Mouse (Mus musculus) small intestine, adult 2 months (tissue): ENCODE data around the gene Hcrtr1. TPM values are rescaled to one million over a fixed set of nuclear protein-coding genes. Genes with fewer than 3 reads are reported as not detected.

Experiments
- H3K27ac ChIP-seq: fragments of 200-500 bp; 2 replicates; pipeline ENCODE4 v1.5.1; 2012; ENCODE audit warnings: low read depth, low read length, control low read depth, inconsistent platforms; ENCODE audit not compliant: insufficient read depth
- H3K27me3 ChIP-seq: fragments of 200-500 bp; 2 replicates; pipeline ENCODE4 v1.6.1; 2012; ENCODE audit warnings: mild to moderate bottlenecking, moderate library complexity, low read length, inconsistent platforms; ENCODE audit not compliant: control insufficient read depth, insufficient read depth
- H3K36me3 ChIP-seq: fragments of 200-500 bp; 2 replicates; pipeline ENCODE4 v1.6.1; 2012; ENCODE audit warnings: mild to moderate bottlenecking, low read length, control low read depth, inconsistent platforms; ENCODE audit not compliant: control insufficient read depth, insufficient read depth
- H3K4me1 ChIP-seq: fragments of 200-500 bp; 2 replicates; pipeline ENCODE4 v1.6.1; 2012; ENCODE audit warnings: low read length, inconsistent platforms, mixed read lengths; ENCODE audit not compliant: control insufficient read depth, insufficient read depth, insufficient read length
- H3K4me3 ChIP-seq: fragments of 200-500 bp; 2 replicates; pipeline ENCODE4 v1.5.1; 2012; ENCODE audit warnings: low read depth, mild to moderate bottlenecking, control low read depth, inconsistent platforms, low read length, moderate library complexity
- CTCF ChIP-seq: fragments of 200-500 bp; IDR thresholded peaks from 2 replicates; pipeline ENCODE4 v1.5.1; 2012; ENCODE audit warnings: low read depth, mild to moderate bottlenecking, control low read depth, inconsistent platforms, low read length, moderate library complexity, mixed read lengths; ENCODE audit not compliant: insufficient replicate concordance, insufficient read length; ENCODE audit errors: extremely low read depth
- POLR2A ChIP-seq: fragments of 200-500 bp; IDR thresholded peaks from 2 replicates; pipeline ENCODE4 v1.6.1; 2012; ENCODE audit warnings: low read depth, mild to moderate bottlenecking, control low read depth, inconsistent platforms, low read length, moderate library complexity
- WGBS: fragments of 180-500 bp; shearing (Covaris S2); methylation state at CpG from one replicate; pipeline ENCODE4 v1.1.7; 2018; 5-methylcytosine and 5-hydroxymethylcytosine counted together
- polyA plus RNA-seq: library from polyadenylated mRNA; depleted of rRNA; stranded (reverse); fragments of >200 nt; gene quantifications from 2 replicates; pipeline ENCODE4 v1.2.3, GENCODE M21; 2012

The Hcrtr1 gene
- polyA plus RNA-seq, 1 experiment, result 3.8 TPM

DNA sequence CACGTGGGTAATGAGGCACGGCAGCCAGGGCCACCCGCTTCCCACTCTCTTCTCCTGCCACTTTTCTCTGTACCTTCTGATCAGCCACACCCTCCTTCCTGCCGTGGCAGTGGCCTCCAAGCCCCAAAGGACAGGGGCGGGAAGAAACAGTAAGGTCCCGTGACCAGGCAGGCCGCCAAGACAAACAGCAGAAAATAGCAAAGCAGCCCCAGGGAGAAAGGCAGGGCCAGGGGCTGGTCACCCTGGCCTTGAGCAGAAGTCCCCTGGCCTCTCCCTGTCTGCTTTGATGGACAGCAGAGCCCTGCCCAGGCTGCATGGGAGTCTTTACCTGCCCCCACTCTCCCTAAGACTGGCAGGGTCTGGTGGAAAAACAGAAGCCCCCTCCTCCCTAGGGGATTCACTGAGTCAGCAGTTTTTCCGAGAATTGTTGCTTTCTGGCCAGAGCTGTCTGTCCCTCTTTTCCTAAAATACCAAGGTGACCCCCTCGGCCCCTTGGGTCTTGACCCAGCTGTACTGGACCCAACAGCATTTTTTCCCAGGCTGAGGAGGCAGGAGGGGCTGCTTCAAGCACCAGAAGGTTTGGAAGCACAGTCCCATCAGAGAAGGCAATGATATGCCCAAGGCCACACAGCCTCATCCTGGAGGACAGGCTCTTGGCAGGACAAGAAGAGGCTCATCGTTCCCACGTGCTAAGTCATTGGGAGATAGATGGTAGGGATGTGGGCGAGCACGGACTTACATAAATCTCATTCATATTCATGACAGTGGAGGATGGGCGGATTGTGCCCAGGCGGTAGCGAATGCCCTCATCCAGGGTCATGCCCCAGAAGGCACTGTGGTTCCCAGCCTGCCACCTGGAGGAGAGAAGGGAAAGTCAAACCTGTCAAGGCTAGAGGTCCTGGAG lies 29.4 kb upstream of the Hcrtr1 start:
- H3K4me1 ChIP-seq, result peaks cover 39% of the 10 kb centered on the region
- peak overlapping the region; percentile 28 for H3K27ac ChIP-seq
- TF ChIP-seq POLR2A, result no peak
- TF ChIP-seq CTCF, result peak; percentile 40; the same call in 1 of the 2 replicates
- H3K27me3 ChIP-seq, result no peaks in the 10 kb centered on the region
- H3K4me3 ChIP-seq, result peak overlapping the region; percentile 15; the same call in 1 of the 2 replicates
- H3K36me3 ChIP-seq, result peaks cover 14% of the 10 kb centered on the region
- WGBS, result 21% methylated on average over 16 of the region's 16 CpGs

- Histone ChIP-seq H3K27ac (0 out of 2 replicates have a peak overlapping the region, but pooled peaks have one; percentile 20), H3K4me3 (peak overlapping the region; percentile 15; the same call in 1 of the 2 replicates), H3K36me3 (peaks cover 14% of the 10 kb centered on the region), H3K27me3 (no peaks in the 10 kb centered on the region), H3K4me1 (peaks cover 33% of the 10 kb centered on the region)
- 34% methylated on average over 9 of the region's 9 CpGs for WGBS
- TF ChIP-seq CTCF (no peak), POLR2A (no peak)
Measured at GRCm38 (mm10) chr4:130167814-130168213, 28.7 kb upstream of the Hcrtr1 start.

DNA sequence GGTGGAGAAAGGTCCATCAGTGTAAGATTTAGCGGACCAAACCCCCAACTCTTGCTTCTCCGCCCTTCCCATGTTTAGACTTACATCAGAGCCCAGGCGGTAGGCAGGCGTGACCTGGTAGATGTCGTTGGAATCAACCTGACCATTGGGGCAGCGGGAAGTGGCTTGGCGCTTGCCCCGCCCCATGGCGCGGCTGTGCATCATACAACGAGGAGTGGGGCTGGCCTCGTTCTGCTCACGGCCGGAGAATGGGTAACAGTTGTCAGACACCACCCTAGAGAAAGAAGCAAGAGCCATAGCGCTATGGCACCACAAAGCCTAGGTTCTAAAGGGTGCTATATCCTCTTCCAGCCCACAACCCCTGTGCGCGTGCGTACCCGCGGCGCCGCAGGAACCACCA lies 28.2 kb upstream of the Hcrtr1 start:
- H3K36me3 ChIP-seq, result peaks cover 14% of the 10 kb centered on the region
- no peak for TF ChIP-seq CTCF
- TF ChIP-seq POLR2A, result no peak
- H3K27me3 ChIP-seq, result no peaks in the 10 kb centered on the region
- WGBS, result 73% methylated on average over 22 of the region's 22 CpGs
- H3K4me3 ChIP-seq, result no peak overlapping the region
- H3K27ac ChIP-seq, result no peak overlapping the region
- peaks cover 31% of the 10 kb centered on the region for H3K4me1 ChIP-seq

GRCm38 (mm10) chr4:130166592-130166991 lies 27.4 kb upstream of the Hcrtr1 start:
- peaks cover 30% of the 10 kb centered on the region for H3K4me1 ChIP-seq
- no peak overlapping the region for H3K4me3 ChIP-seq
- no peak overlapping the region for H3K27ac ChIP-seq
- no peak for TF ChIP-seq CTCF
- TF ChIP-seq POLR2A, result no peak
- 83% methylated on average over 8 of the region's 8 CpGs for WGBS
- peaks cover 14% of the 10 kb centered on the region for H3K36me3 ChIP-seq
- H3K27me3 ChIP-seq, result no peaks in the 10 kb centered on the region

DNA sequence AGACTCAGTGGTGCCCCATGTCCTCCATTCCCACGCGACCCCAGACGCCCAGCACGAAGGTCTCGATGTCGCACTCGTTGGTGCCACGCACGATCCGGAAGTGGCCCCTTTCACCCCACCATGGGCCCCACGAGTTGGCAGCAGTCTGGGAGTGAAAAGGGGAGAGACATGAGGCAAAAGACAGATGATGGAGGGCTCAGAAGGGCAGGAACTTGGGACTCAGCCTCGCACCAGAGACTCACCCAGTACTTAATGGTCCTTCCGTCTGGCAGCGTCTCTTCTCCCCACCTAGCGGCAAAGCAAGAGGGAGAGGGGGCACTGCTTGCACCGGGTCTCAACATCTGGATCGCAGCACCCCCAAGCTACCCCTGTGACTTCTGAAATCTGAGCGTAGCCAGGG lies 26.9 kb upstream of the Hcrtr1 start:
- H3K4me1 ChIP-seq, result peaks cover 30% of the 10 kb centered on the region
- TF ChIP-seq POLR2A (no peak), CTCF (no peak)

DNA sequence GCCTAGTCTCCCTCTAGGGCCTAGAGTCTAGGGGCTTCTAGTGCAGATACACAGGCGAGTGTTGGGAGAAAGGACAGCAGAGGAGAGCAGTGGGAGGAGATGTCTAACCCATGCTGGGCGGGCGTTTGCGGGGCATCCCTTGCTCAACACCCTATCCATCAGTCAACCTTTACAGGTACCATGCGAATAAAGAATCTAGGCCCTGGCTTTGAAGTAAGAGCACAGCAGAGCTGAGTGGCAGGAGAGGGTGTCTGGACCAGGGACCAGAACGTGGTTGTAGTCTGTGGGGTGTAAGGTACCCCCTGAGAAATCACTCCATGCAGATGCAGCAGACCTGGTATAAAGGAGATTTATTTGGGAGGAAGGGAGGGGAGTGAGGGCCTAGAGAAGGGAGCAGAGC lies 25.0 kb upstream of the Hcrtr1 start:
- Histone ChIP-seq H3K4me3 (no peak overlapping the region), H3K27ac (no peak overlapping the region), H3K36me3 (peaks cover 12% of the 10 kb centered on the region), H3K4me1 (peaks cover 18% of the 10 kb centered on the region), H3K27me3 (no peaks in the 10 kb centered on the region)
- WGBS, result 93% methylated on average over 6 of the region's 6 CpGs
- TF ChIP-seq CTCF (no peak), POLR2A (no peak)

More for the DNA sequence above, 26.9 kb upstream of the Hcrtr1 start:
- WGBS, result 95% methylated on average over 18 of the region's 18 CpGs
- Histone ChIP-seq H3K27me3 (no peaks in the 10 kb centered on the region), H3K36me3 (peaks cover 12% of the 10 kb centered on the region), H3K4me3 (no peak overlapping the region), H3K27ac (no peak overlapping the region)

DNA sequence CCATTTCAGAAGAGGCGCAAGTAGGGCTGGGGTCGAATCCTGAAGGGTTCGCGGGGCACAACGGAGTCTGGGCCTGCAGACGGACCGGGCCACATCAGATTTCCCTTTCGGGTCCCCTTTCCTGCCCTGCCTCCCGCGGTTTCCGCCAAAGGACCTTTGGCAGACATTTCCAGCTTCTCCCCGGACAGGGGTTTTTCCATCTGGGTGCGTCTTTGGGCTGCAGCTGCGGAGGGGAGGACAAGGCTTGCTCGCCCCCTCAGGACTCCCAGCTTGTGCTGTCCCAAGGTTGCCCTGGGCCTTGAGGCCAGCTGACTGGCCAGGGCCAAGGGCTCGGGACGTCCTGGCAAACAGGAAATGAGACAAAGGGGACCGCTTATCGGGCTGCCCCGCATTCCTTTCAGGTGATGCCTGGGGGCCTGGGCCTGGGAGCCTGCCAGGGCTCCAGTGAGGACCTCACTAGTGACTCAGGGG lies 24.3 kb upstream of the Hcrtr1 start:
- H3K4me1 ChIP-seq, result peaks cover 11% of the 10 kb centered on the region
- no peaks in the 10 kb centered on the region for H3K27me3 ChIP-seq
- H3K36me3 ChIP-seq, result peaks cover 12% of the 10 kb centered on the region
- no peak for TF ChIP-seq CTCF
- TF ChIP-seq POLR2A, result no peak
- 52% methylated on average over 20 of the region's 20 CpGs for WGBS
- peak overlapping the region; percentile 31 for H3K4me3 ChIP-seq
- no peak overlapping the region for H3K27ac ChIP-seq
